Comparison of ENCODE assay signal across 9 mouse cellular contexts in the genomic region with DNA sequence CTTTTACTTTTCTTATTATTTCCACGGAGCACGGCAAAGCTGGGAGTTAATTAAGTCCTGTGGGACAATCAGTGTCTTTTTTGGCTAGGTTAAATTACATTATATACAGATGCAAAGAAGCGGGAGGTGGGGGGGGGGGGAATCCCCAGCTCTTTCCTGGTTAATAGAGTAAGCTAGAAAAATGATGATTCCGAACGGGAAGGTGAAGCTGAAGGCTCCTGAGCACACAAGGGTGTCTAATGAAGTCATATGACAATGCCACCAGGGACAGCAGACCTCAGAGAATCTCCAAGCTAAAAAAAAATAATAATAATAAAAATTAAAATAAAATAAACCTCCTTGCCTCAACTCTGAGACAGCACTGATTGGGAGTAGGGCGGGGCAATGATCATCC.
DNase-seq lines count a peak whose midpoint lies in the region; ATAC-seq lines count a peak whose summit lies in the region.
"Had no signal": no experiment of that assay in that cellular context is flagged by ENCODE, and none has a peak within 500 bp of the region (broad histone marks: within the 10 kb centered on the region; RNA-seq: fewer than 3 reads in every experiment).

No protein-coding gene starts in this region.

- H3K9me3 ChIP-seq in heart, embryonic 16.5 days (replicated peaks; ENCODE audit: control insufficient read depth, low read length): no peaks in the 10 kb centered on the region
- no peaks in the 10 kb centered on the region for H3K9me3 ChIP-seq in embryonic facial prominence, embryonic 13.5 days
- H3K9me3 ChIP-seq in intestine, embryonic 15.5 days: no peaks in the 10 kb centered on the region
- no peaks in the 10 kb centered on the region for H3K9me3 ChIP-seq in midbrain, embryonic 16.5 days (replicated peaks; ENCODE audit: control insufficient read depth, low read length, poor library complexity, severe bottlenecking)

- no peak for DNase-seq in heart, adult 11 months
- no peak for DNase-seq in right cerebral cortex, postnatal 10 days (ENCODE audit: low spot score in 2 of 2)
- DNase-seq in spleen, postnatal 36 days (ENCODE audit: low spot score in 2 of 2): no peak
- DNase-seq in cerebellum, postnatal 4 days (ENCODE audit: low spot score in 2 of 2): no peak

- H3K27me3 ChIP-seq in heart, embryonic 16.5 days (ENCODE audit: control insufficient read depth, insufficient read depth, low read length): no peaks in the 10 kb centered on the region
- H3K27me3 ChIP-seq in embryonic facial prominence, embryonic 13.5 days: peaks cover 7% of the 10 kb centered on the region; the same call in 1 of the 2 replicates
- H3K27me3 ChIP-seq in intestine, embryonic 15.5 days (replicated peaks): no peaks in the 10 kb centered on the region
- no peaks in the 10 kb centered on the region for H3K27me3 ChIP-seq in midbrain, embryonic 16.5 days (ENCODE audit: control insufficient read depth, insufficient read depth, low read depth, low read length)

- H3K36me3 ChIP-seq in heart, embryonic 16.5 days (ENCODE audit: control insufficient read depth, insufficient read depth): no peaks in the 10 kb centered on the region
- H3K36me3 ChIP-seq in embryonic facial prominence, embryonic 13.5 days: no peaks in the 10 kb centered on the region
- H3K36me3 ChIP-seq in intestine, embryonic 15.5 days: no peaks in the 10 kb centered on the region
- no peaks in the 10 kb centered on the region for H3K36me3 ChIP-seq in midbrain, embryonic 16.5 days (ENCODE audit: control insufficient read depth, insufficient read depth, low read length)

- no peaks in the 10 kb centered on the region; the same call in 1 of the 2 replicates for H3K4me1 ChIP-seq in heart, embryonic 16.5 days (ENCODE audit: control insufficient read depth, insufficient read depth, low read length)
- H3K4me1 ChIP-seq in embryonic facial prominence, embryonic 13.5 days: peaks cover 3% of the 10 kb centered on the region; the same call in 1 of the 2 replicates
- 0 out of 2 replicates have a peak, but pooled peaks cover 4% of the 10 kb centered on the region for H3K4me1 ChIP-seq in intestine, embryonic 15.5 days (replicated peaks)
- peaks cover 11% of the 10 kb centered on the region; the same call in 1 of the 2 replicates for H3K4me1 ChIP-seq in midbrain, embryonic 16.5 days (ENCODE audit: control insufficient read depth, insufficient read depth, low read length)

- no peak overlapping the region; the same call in 1 of the 2 replicates for H3K9ac ChIP-seq in heart, embryonic 16.5 days (ENCODE audit: low read length)
- H3K9ac ChIP-seq in embryonic facial prominence, embryonic 13.5 days: no peak overlapping the region
- no peak overlapping the region for H3K9ac ChIP-seq in intestine, embryonic 15.5 days
- peak overlapping the region; percentile 60 for H3K9ac ChIP-seq in midbrain, embryonic 16.5 days (ENCODE audit: low read depth, low read length)

- H3K4me2 ChIP-seq in heart, embryonic 16.5 days (ENCODE audit: low read depth, low read length): peak overlapping the region; percentile 76
- peak overlapping the region; percentile 79 for H3K4me2 ChIP-seq in embryonic facial prominence, embryonic 13.5 days
- H3K4me2 ChIP-seq in intestine, embryonic 15.5 days (replicated peaks): peak overlapping the region; percentile 71
- peak overlapping the region; percentile 59 for H3K4me2 ChIP-seq in midbrain, embryonic 16.5 days (ENCODE audit: low read length)

- no peak for ATAC-seq in heart, embryonic 16.5 days (replicated peaks; ENCODE audit: extremely low read depth, insufficient read depth, low FRiP score)
- ATAC-seq in embryonic facial prominence, embryonic 13.5 days (ENCODE audit: insufficient number of reproducible peaks, insufficient read depth, low FRiP score, low TSS enrichment, low read depth): no peak
- peak; percentile 40; the same call in 1 of the 2 replicates for ATAC-seq in intestine, embryonic 15.5 days
- peak; percentile 83 for ATAC-seq in midbrain, embryonic 16.5 days
- ATAC-seq: CD4-positive, CD25-positive, alpha-beta regulatory T cell, adult 4 months had no signal

- 31% methylated on average over 6 of the region's 6 CpGs for WGBS in heart, embryonic 16.5 days
- WGBS in embryonic facial prominence, embryonic 13.5 days: 22% methylated on average over 6 of the region's 6 CpGs
- 29% methylated on average over 6 of the region's 6 CpGs for WGBS in intestine, embryonic 15.5 days
- WGBS in midbrain, embryonic 16.5 days: 17% methylated on average over 6 of the region's 6 CpGs

- peak overlapping the region; percentile 45 for H3K4me3 ChIP-seq in heart, embryonic 16.5 days (ENCODE audit: low read length)
- H3K4me3 ChIP-seq in embryonic facial prominence, embryonic 13.5 days: peak overlapping the region; percentile 41
- peak overlapping the region; percentile 35 for H3K4me3 ChIP-seq in intestine, embryonic 15.5 days (replicated peaks)
- H3K4me3 ChIP-seq in midbrain, embryonic 16.5 days (ENCODE audit: low read depth, low read length): peak overlapping the region; percentile 38

- H3K27ac ChIP-seq in heart, embryonic 16.5 days (ENCODE audit: low read length): no peak overlapping the region
- H3K27ac ChIP-seq in embryonic facial prominence, embryonic 13.5 days: no peak overlapping the region
- H3K27ac ChIP-seq in intestine, embryonic 15.5 days: no peak overlapping the region
- H3K27ac ChIP-seq in midbrain, embryonic 16.5 days (ENCODE audit: low read length): peak overlapping the region; percentile 83

Comparison
In these comparisons a context has a peak if more than half of its experiments do, and no peak if none do; other contexts are left out.
1. ATAC-seq: peak in intestine, embryonic 15.5 days (single experiment) and midbrain, embryonic 16.5 days (single experiment); none in heart, embryonic 16.5 days (single experiment) and embryonic facial prominence, embryonic 13.5 days (single experiment).
2. Peak in every context shown above with its lines, with median percentiles within 50 percentile points of each other: H3K4me2 ChIP-seq and H3K4me3 ChIP-seq.